Mouse (Mus musculus) hindbrain, embryonic 13.5 days (tissue): ENCODE measurements around the gene Rab5a. TPM values are rescaled to one million over a fixed set of nuclear protein-coding genes. Genes with fewer than 3 reads are reported as not detected.

Source experiments
- ATAC-seq: fragments of 200-750 bp; cut with Nextera tagmentation; 2 replicates; pipeline ENCODE4 v1.8.0; 2017; ENCODE audit warnings: moderate TSS enrichment; ENCODE audit not compliant: low FRiP score
- H3K27ac ChIP-seq: fragments of 300-500 bp; sonication (generic); 2 replicates; pipeline ENCODE4 v1.5.1; 2015; ENCODE audit warnings: inconsistent platforms, mild to moderate bottlenecking, moderate library complexity
- H3K27me3 ChIP-seq: fragments of 300-500 bp; sonication (generic); 2 replicates; pipeline ENCODE4 v1.6.1; 2015; ENCODE audit warnings: mild to moderate bottlenecking, inconsistent platforms
- H3K36me3 ChIP-seq: fragments of 300-500 bp; sonication (generic); 2 replicates; pipeline ENCODE4 v1.6.1; 2015; ENCODE audit warnings: mild to moderate bottlenecking, inconsistent platforms
- H3K4me1 ChIP-seq: fragments of 300-500 bp; sonication (generic); replicated peaks from 2 replicates; pipeline ENCODE4 v1.6.1; 2015; ENCODE audit warnings: inconsistent platforms
- H3K4me2 ChIP-seq: fragments of 300-500 bp; sonication (generic); 2 replicates; pipeline ENCODE4 v1.6.1; 2015; ENCODE audit warnings: inconsistent platforms, mild to moderate bottlenecking, moderate library complexity
- H3K4me3 ChIP-seq: fragments of 300-500 bp; sonication (generic); 2 replicates; pipeline ENCODE4 v1.5.1; 2015; ENCODE audit warnings: mild to moderate bottlenecking, inconsistent platforms
- H3K9ac ChIP-seq: fragments of 300-500 bp; sonication (generic); 2 replicates; pipeline ENCODE4 v1.6.1; 2015; ENCODE audit warnings: mild to moderate bottlenecking, inconsistent platforms
- H3K9me3 ChIP-seq: fragments of 300-500 bp; sonication (generic); 2 replicates; pipeline ENCODE4 v1.6.1; 2016; ENCODE audit warnings: inconsistent platforms
- WGBS: fragments of 180-500 bp; shearing (Covaris S2); methylation state at CpG from one replicate; pipeline ENCODE4 v1.1.7; 2015; 5-methylcytosine and 5-hydroxymethylcytosine counted together
- polyA plus RNA-seq: library from polyadenylated mRNA; unstranded; fragments of >200 nt; fragmentation: Nextera tagmentation; extraction: Ambion mirVana; gene quantifications from 2 replicates; pipeline ENCODE4 v1.2.1, GENCODE M21; 2015

Rab5a gene
- polyA plus RNA-seq, 1 experiment from 2014 or later: 102 TPM

DNA sequence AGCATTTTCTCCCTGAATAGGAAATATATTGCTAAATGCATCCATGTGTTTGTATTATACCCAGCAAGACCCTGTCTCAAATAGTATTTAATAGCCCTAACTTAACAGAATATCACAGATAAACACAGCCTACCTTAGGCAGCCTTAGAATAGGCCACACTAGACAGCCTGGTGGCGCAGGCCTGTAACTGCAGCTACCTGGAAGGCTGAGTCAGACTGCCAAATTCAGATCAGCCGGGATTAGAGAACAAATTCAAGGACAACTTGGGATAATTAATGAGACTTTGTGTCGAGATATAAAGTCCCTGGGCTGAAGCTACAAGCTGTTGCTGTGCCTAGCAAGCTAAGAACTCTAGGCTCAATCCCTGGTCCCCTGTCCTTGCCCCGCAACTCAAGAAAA is 75.1 kb downstream of the Rab5a start:
- Histone ChIP-seq H3K9ac (no peak overlapping the region), H3K27me3 (no peaks in the 10 kb centered on the region), H3K36me3 (no peaks in the 10 kb centered on the region), H3K4me1 (0 out of 2 replicates have a peak, but pooled peaks cover 7% of the 10 kb centered on the region), H3K27ac (no peak overlapping the region), H3K9me3 (no peaks in the 10 kb centered on the region), H3K4me3 (no peak overlapping the region), H3K4me2 (no peak overlapping the region)
- no peak for ATAC-seq
- 71% methylated on average over 4 of the region's 4 CpGs for WGBS

- H3K4me1 ChIP-seq: 0 out of 2 replicates have a peak, but pooled peaks cover 7% of the 10 kb centered on the region
- no peaks in the 10 kb centered on the region for H3K36me3 ChIP-seq
- no peak overlapping the region for H3K4me3 ChIP-seq
- no peak overlapping the region for H3K9ac ChIP-seq
- no peaks in the 10 kb centered on the region for H3K9me3 ChIP-seq
- WGBS: 82% methylated on average over 3 of the region's 3 CpGs
- no peak overlapping the region for H3K4me2 ChIP-seq
- no peaks in the 10 kb centered on the region for H3K27me3 ChIP-seq
- ATAC-seq: no peak
- no peak overlapping the region for H3K27ac ChIP-seq
Observed at GRCm38 (mm10) chr17:53554813-53555212, 75.8 kb downstream of the Rab5a start.

Other genes starting within 250 kb of the Rab5a start
- 1.2 and 1.6 TPM in 2 replicates for gene Efhb, start 15.9 kb upstream of the Rab5a start, polyA plus RNA-seq
- gene Pp2d1, start 60.2 kb downstream of the Rab5a start, polyA plus RNA-seq: 0.39 and 0.43 TPM in 2 replicates
- 8.5 and 8.9 TPM in 2 replicates for gene Kat2b, start 87.6 kb downstream of the Rab5a start, polyA plus RNA-seq
- 8.3 and 9.0 TPM in 2 replicates for gene Sgo1, start 210.1 kb downstream of the Rab5a start, polyA plus RNA-seq